Mouse (Mus musculus) midbrain, embryonic 15.5 days (tissue): ENCODE data around the gene Yes1. TPM values are rescaled to one million over a fixed set of nuclear protein-coding genes. Genes with fewer than 3 reads are reported as not detected.

Experiments used
- ATAC-seq: fragments of 200-750 bp; cut with Nextera tagmentation; replicated peaks from 2 replicates; pipeline ENCODE4 v1.8.0; 2017; ENCODE audit warnings: moderate TSS enrichment
- H3K27ac ChIP-seq: fragments of 300-500 bp; sonication (generic); 2 replicates; pipeline ENCODE4 v1.5.1; 2015; ENCODE audit warnings: mild to moderate bottlenecking, inconsistent platforms
- H3K27me3 ChIP-seq: fragments of 300-500 bp; sonication (generic); replicated peaks from 2 replicates; pipeline ENCODE4 v1.6.1; 2015; ENCODE audit warnings: inconsistent platforms
- H3K36me3 ChIP-seq: fragments of 300-500 bp; sonication (generic); replicated peaks from 2 replicates; pipeline ENCODE4 v1.6.1; 2015; ENCODE audit warnings: inconsistent platforms
- H3K4me1 ChIP-seq: fragments of 300-500 bp; sonication (generic); 2 replicates; pipeline ENCODE4 v1.6.1; 2015; ENCODE audit warnings: inconsistent platforms
- H3K4me2 ChIP-seq: fragments of 300-500 bp; sonication (generic); 2 replicates; pipeline ENCODE4 v1.6.1; 2015; ENCODE audit warnings: inconsistent platforms, mild to moderate bottlenecking, moderate library complexity
- H3K4me3 ChIP-seq: fragments of 300-500 bp; sonication (generic); 2 replicates; pipeline ENCODE4 v1.5.1; 2015; ENCODE audit warnings: mild to moderate bottlenecking, inconsistent platforms
- H3K9ac ChIP-seq: fragments of 300-500 bp; sonication (generic); 2 replicates; pipeline ENCODE4 v1.6.1; 2015; ENCODE audit warnings: mild to moderate bottlenecking, inconsistent platforms
- H3K9me3 ChIP-seq: fragments of 300-500 bp; sonication (generic); 2 replicates; pipeline ENCODE4 v1.6.1; 2016; ENCODE audit warnings: inconsistent platforms
- WGBS: fragments of 180-500 bp; shearing (Covaris S2); methylation state at CpG from one replicate; pipeline ENCODE4 v1.1.7; 2015; ENCODE audit warnings: mixed read lengths; 5-methylcytosine and 5-hydroxymethylcytosine counted together
- polyA plus RNA-seq: library from polyadenylated mRNA; unstranded; fragments of >200 nt; fragmentation: Nextera tagmentation; extraction: Ambion mirVana; gene quantifications from 2 replicates; pipeline ENCODE4 v1.2.1, GENCODE M21; 2015

The Yes1 gene
- polyA plus RNA-seq: 19.7 and 20.3 TPM in 2 replicates

GRCm38 (mm10) chr5:32610801-32611340 is at the start of gene Yes1:
Gene Yes1, plus strand, starts transcription at chr5:32611171.
- no peaks in the 10 kb centered on the region for H3K9me3 ChIP-seq
- H3K9ac ChIP-seq: peak within 1 kb of the TSS; percentile 88
- no peaks in the 10 kb centered on the region for H3K27me3 ChIP-seq
- under 1% methylated on average over 48 of the region's 69 CpGs for WGBS
- H3K4me2 ChIP-seq: peak within 1 kb of the TSS; percentile 81
- peak; percentile 96 for ATAC-seq
- H3K4me1 ChIP-seq: peaks cover 18% of the 10 kb centered on the region; the same call in 1 of the 2 replicates
- peak within 1 kb of the TSS; percentile 74 for H3K4me3 ChIP-seq
- H3K36me3 ChIP-seq: no peaks in the 10 kb centered on the region
- peak within 1 kb of the TSS; percentile 91 for H3K27ac ChIP-seq

- no peak for ATAC-seq
- H3K9ac ChIP-seq: no peak overlapping the region
- WGBS: 74% methylated on average over 1 of the region's 1 CpGs
Observed at GRCm38 (mm10) chr5:32564697-32565096, 46.3 kb upstream of the Yes1 start.

GRCm38 (mm10) chr5:32571802-32572201 is 39.2 kb upstream of the Yes1 start:
- Histone ChIP-seq H3K9me3 (0 out of 2 replicates have a peak, but pooled peaks cover 3% of the 10 kb centered on the region), H3K9ac (no peak overlapping the region), H3K4me1 (no peaks in the 10 kb centered on the region), H3K27ac (no peak overlapping the region), H3K4me2 (no peak overlapping the region), H3K4me3 (no peak overlapping the region), H3K36me3 (no peaks in the 10 kb centered on the region), H3K27me3 (no peaks in the 10 kb centered on the region)
- 87% methylated on average over 5 of the region's 5 CpGs for whole genome bisulfite sequencing
- no peak for ATAC-seq

More at GRCm38 (mm10) chr5:32564697-32565096, 46.3 kb upstream of the Yes1 start:
- no peaks in the 10 kb centered on the region for H3K36me3 ChIP-seq
- no peaks in the 10 kb centered on the region for H3K27me3 ChIP-seq
- no peak overlapping the region for H3K4me3 ChIP-seq
- no peak overlapping the region for H3K4me2 ChIP-seq
- H3K9me3 ChIP-seq: no peaks in the 10 kb centered on the region
- H3K27ac ChIP-seq: no peak overlapping the region
- no peaks in the 10 kb centered on the region for H3K4me1 ChIP-seq

GRCm38 (mm10) chr5:32588136-32588535 is 22.8 kb upstream of the Yes1 start:
- Histone ChIP-seq H3K4me2 (no peak overlapping the region), H3K4me3 (no peak overlapping the region), H3K27me3 (no peaks in the 10 kb centered on the region), H3K9me3 (no peaks in the 10 kb centered on the region), H3K36me3 (no peaks in the 10 kb centered on the region), H3K4me1 (no peaks in the 10 kb centered on the region), H3K9ac (no peak overlapping the region), H3K27ac (no peak overlapping the region)
- no peak; the same call in 1 of the 2 replicates for ATAC-seq
- WGBS: 12% methylated on average over 5 of the region's 5 CpGs

- Histone ChIP-seq H3K4me2 (no peak overlapping the region), H3K36me3 (no peaks in the 10 kb centered on the region), H3K9ac (no peak overlapping the region), H3K9me3 (no peaks in the 10 kb centered on the region), H3K27me3 (no peaks in the 10 kb centered on the region), H3K4me1 (no peaks in the 10 kb centered on the region), H3K4me3 (no peak overlapping the region), H3K27ac (no peak overlapping the region)
- WGBS: 24% methylated on average over 4 of the region's 4 CpGs
- ATAC-seq: no peak
Observed at GRCm38 (mm10) chr5:32593793-32594192, 17.2 kb upstream of the Yes1 start.

GRCm38 (mm10) chr5:32594358-32594757 is 16.6 kb upstream of the Yes1 start:
- ATAC-seq: no peak

GRCm38 (mm10) chr5:32605911-32606310 is 5.1 kb upstream of the Yes1 start:
- Histone ChIP-seq H3K27ac (no peak overlapping the region), H3K4me3 (no peak overlapping the region), H3K9ac (no peak overlapping the region), H3K9me3 (no peaks in the 10 kb centered on the region), H3K4me1 (0 out of 2 replicates have a peak, but pooled peaks cover 3% of the 10 kb centered on the region), H3K4me2 (no peak overlapping the region), H3K27me3 (no peaks in the 10 kb centered on the region), H3K36me3 (no peaks in the 10 kb centered on the region)
- whole genome bisulfite sequencing: 86% methylated on average over 1 of the region's 1 CpGs
- ATAC-seq: no peak

More at GRCm38 (mm10) chr5:32594358-32594757, 16.6 kb upstream of the Yes1 start:
- no peaks in the 10 kb centered on the region for H3K4me1 ChIP-seq
- no peak overlapping the region for H3K4me2 ChIP-seq
- no peak overlapping the region for H3K9ac ChIP-seq
- no peak overlapping the region for H3K27ac ChIP-seq
- no peaks in the 10 kb centered on the region for H3K27me3 ChIP-seq
- H3K9me3 ChIP-seq: no peaks in the 10 kb centered on the region
- 68% methylated on average over 5 of the region's 5 CpGs for WGBS
- H3K36me3 ChIP-seq: no peaks in the 10 kb centered on the region
- no peak overlapping the region for H3K4me3 ChIP-seq

GRCm38 (mm10) chr5:32607776-32608355 is 3.1 kb upstream of the Yes1 start:
- H3K27ac ChIP-seq: no peak overlapping the region
- no peak for ATAC-seq
- H3K4me1 ChIP-seq: 0 out of 2 replicates have a peak, but pooled peaks cover 10% of the 10 kb centered on the region
- H3K4me2 ChIP-seq: no peak overlapping the region
- H3K27me3 ChIP-seq: no peaks in the 10 kb centered on the region
- H3K4me3 ChIP-seq: no peak overlapping the region
- WGBS: 44% methylated on average over 2 of the region's 2 CpGs
- H3K36me3 ChIP-seq: no peaks in the 10 kb centered on the region
- H3K9ac ChIP-seq: no peak overlapping the region
- no peaks in the 10 kb centered on the region for H3K9me3 ChIP-seq

- no peak for ATAC-seq
- Histone ChIP-seq H3K4me2 (no peak overlapping the region), H3K4me3 (no peak overlapping the region), H3K4me1 (0 out of 2 replicates have a peak, but pooled peaks cover 10% of the 10 kb centered on the region), H3K36me3 (no peaks in the 10 kb centered on the region), H3K9ac (no peak overlapping the region), H3K27me3 (no peaks in the 10 kb centered on the region), H3K27ac (no peak overlapping the region), H3K9me3 (no peaks in the 10 kb centered on the region)
- WGBS: 89% methylated on average over 4 of the region's 4 CpGs
Observed at GRCm38 (mm10) chr5:32608516-32608915, 2.5 kb upstream of the Yes1 start.

GRCm38 (mm10) chr5:32610064-32610800 is 739 bp upstream of the Yes1 start:
- peak overlapping the region; percentile 74 for H3K4me3 ChIP-seq
- H3K36me3 ChIP-seq: no peaks in the 10 kb centered on the region
- H3K4me1 ChIP-seq: peaks cover 18% of the 10 kb centered on the region; the same call in 1 of the 2 replicates
- H3K9ac ChIP-seq: peak overlapping the region; percentile 88
- WGBS: 17% methylated on average over 21 of the region's 21 CpGs
- ATAC-seq: peak; percentile 68
- peak overlapping the region; percentile 81 for H3K4me2 ChIP-seq
- peak overlapping the region; percentile 91 for H3K27ac ChIP-seq
- no peaks in the 10 kb centered on the region for H3K27me3 ChIP-seq
- no peaks in the 10 kb centered on the region for H3K9me3 ChIP-seq

GRCm38 (mm10) chr5:32611341-32611961 is 480 bp downstream of the Yes1 start:
- ATAC-seq: peak; percentile 86; the same call in 1 of the 2 replicates
- under 1% methylated on average over 54 of the region's 54 CpGs for WGBS

GRCm38 (mm10) chr5:32614291-32614690 is 3.3 kb downstream of the Yes1 start:
- H3K27me3 ChIP-seq: no peaks in the 10 kb centered on the region
- peak overlapping the region; percentile 44 for H3K27ac ChIP-seq
- H3K4me1 ChIP-seq: peaks cover 18% of the 10 kb centered on the region; the same call in 1 of the 2 replicates
- 77% methylated on average over 2 of the region's 2 CpGs for WGBS
- no peak overlapping the region for H3K4me2 ChIP-seq
- no peak overlapping the region for H3K9ac ChIP-seq
- H3K9me3 ChIP-seq: no peaks in the 10 kb centered on the region
- H3K36me3 ChIP-seq: no peaks in the 10 kb centered on the region
- no peak overlapping the region for H3K4me3 ChIP-seq
- no peak for ATAC-seq

More at GRCm38 (mm10) chr5:32611341-32611961, 480 bp downstream of the Yes1 start:
- Histone ChIP-seq H3K9me3 (no peaks in the 10 kb centered on the region), H3K9ac (peak overlapping the region; percentile 88), H3K4me2 (peak overlapping the region; percentile 81), H3K27ac (peak overlapping the region; percentile 91), H3K27me3 (no peaks in the 10 kb centered on the region), H3K36me3 (no peaks in the 10 kb centered on the region), H3K4me1 (peaks cover 18% of the 10 kb centered on the region; the same call in 1 of the 2 replicates), H3K4me3 (peak overlapping the region; percentile 74)
